Mouse (Mus musculus): ENCODE data around the gene Fbxo10.
A peak's percentile ranks its signal among the peaks of the same experiment; 100 is the strongest.
"Not testable (repeated sequence)": the region's sequence is repeated elsewhere in the genome, so short reads cannot be mapped to it uniquely, and the experiment has no call there.

Gene Fbxo10

GRCm38 (mm10) chr4:44998071-44998470 is 86.3 kb downstream of the Fbxo10 start:
- DNase-seq: peak; percentile 61 to 69

- no peak for DNase-seq
Observed at GRCm38 (mm10) chr4:44994776-44995175, 89.6 kb downstream of the Fbxo10 start.

- no peak for DNase-seq
Observed at GRCm38 (mm10) chr4:44993847-44994246, 90.6 kb downstream of the Fbxo10 start.

- DNase-seq: not testable (repeated sequence)
Observed at GRCm38 (mm10) chr4:44993179-44993578, 91.2 kb downstream of the Fbxo10 start.

GRCm38 (mm10) chr4:44992330-44992729 is 92.1 kb downstream of the Fbxo10 start:
- DNase-seq: not testable (repeated sequence)

- DNase-seq: no peak
Observed at GRCm38 (mm10) chr4:44990560-44990959, 93.8 kb downstream of the Fbxo10 start.

Measured in cerebellum, postnatal 10 days (tissue).